Mouse (Mus musculus): Measurements from ENCODE around the gene Dhx16. TPM values are rescaled to one million over a fixed set of nuclear protein-coding genes. Genes with fewer than 3 reads are reported as not detected.
A peak's percentile ranks its signal among the peaks of the same experiment; 100 is the strongest.

Dhx16 gene
- polyA plus RNA-seq, 1 experiment: 80.6 TPM

DNA sequence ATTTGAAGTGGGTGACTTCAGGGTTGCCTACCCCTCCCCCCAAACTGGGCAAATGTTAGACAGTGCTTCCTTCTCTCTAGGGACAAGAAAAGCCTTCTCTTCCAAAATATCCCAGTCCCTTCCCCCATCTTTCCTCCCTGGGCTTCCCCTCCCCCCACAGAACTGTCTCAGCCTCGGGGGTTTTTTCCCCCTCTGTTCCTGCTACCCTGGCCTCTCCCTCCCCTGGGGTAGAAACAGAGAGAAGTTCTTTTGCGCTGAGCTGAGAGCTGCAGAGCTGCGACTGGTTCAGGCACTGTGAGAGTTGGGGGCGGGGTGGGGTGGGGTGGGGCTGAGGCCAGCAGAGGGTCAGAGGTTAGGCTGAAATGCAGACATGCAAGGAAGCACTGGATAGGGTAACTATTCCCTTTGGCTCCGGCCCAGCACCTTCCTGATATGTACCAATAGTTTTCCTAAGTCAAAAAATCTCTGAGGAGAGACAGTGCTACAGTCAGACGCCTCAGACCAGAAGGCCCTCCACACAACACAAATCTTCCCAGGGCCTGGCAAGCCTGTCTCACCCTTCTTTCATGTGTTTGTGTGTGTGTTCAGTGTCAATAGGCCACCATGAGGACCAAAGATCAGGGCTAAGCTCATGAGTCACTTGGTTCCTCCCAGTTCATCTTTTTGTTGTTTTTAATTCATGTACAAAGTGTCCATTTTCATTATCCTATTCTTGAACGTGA, 10.1 kb upstream of the Dhx16 start:
- TF ChIP-seq GATA1 (IDR thresholded peaks at IDR 0.05; ENCODE audit: low read length): no peak

DNA sequence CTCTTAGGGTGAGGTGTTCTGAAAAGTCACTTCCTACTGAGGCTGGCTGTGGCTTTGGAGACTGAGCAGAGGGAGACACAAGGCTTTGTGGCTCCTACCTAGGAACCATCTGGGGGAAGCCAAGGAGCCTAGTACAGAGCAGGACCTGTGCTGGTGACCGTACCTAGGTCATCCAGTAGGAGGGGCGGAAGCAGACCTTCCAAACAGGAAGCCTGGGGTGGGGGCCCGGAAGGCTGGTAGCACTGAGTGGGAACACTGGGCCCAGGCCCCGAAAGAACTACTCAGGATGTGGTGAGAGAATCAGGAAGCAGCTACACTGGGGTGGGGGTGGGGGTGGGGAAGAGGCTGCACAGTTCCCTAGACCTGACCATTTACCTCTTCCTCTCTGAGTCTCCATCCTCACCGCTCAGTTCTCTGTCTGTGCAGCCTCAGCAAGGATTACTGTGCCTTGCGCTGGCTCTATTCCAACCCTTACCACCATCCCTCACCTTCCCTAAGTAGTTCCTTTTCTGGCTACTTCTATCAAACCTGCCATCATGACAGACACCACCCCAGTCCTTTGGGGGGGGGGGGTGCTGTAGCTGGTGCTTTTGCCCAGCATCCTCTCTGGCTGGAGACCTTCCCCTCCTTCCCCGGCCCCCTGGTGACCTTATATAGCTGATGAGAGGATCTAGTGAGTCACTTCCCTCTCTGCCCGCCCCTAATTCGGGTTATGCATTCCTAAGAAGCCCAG, 9.3 kb upstream of the Dhx16 start:
- no peak for TF ChIP-seq GATA1 (IDR thresholded peaks at IDR 0.05; ENCODE audit: low read length)

DNA sequence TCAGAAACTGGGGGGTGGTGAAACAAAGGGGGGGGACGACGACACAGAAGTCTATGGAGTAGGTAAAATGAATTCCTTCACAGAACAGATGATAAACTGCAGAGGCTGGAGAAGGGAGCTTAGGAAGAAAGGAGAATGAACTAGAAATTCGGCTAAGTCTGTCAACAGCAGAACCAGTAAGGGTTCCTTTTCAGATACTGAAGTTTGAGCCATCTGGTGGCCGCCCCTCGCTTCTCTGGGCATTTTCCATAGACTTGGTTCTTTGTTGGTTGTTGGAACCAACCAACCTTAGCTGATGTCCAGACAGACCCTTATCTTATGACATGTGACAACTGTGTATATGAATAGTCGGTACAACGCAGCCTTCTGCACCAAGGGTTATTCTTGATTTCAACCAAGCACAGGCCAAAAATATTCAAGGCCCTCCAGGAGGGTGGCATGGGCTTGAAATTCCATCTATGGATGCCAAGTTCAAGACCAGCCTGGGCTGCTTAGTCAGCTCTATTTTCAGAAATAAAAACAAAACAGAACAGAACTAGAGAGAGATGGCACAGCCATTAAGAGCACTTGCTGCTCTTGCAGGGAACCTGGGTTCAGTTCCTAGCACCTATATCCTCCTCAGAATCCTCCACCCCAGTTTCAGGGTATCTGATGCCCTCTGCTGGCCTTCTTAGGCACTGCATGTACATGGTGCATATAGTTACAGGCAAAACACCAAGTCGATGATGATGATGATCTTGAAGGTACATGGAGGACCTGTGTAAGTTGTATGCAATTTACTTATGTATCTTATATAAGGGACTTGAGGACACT, 8.5 kb upstream of the Dhx16 start:
- no peak for TF ChIP-seq GATA1 (IDR thresholded peaks at IDR 0.05; ENCODE audit: low read length)

DNA sequence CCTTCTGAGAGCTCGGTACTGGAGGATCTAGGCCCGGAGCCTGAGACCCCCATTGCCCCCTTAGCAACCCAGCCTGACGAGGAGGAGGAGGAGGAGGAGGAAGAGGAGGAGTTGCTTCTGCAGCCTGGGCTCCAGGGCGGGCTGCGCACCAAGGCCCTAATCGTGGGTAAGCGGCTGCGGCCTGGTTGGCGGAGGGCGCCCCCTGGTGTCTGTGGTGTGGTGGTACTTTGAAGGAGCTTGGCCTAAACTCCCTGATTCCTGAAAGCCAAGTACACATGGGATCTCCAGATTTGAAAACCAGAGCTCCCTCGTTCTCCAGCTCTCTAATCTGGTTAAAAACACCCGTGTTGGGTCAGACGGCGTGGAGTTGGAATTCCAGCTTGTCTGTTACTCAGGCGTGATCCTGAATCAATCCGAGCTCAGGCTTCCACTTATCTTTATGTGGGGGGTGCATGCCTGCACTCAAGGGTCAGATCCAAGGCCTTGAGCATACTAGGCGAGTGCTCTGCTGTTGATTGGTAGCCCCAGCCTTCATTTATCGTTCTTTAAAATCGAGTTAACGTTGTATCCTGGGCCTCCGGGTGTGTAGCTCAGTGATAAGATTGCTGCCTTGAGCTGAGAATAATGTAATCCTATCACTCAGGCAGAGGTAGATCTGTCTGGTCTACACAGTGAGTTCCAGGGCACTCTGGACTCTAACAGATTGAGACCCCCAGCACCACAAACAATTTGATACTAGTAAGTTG, 5.7 kb upstream of the Dhx16 start:
- TF ChIP-seq GATA1 (IDR thresholded peaks at IDR 0.05; ENCODE audit: low read length): peak; percentile 73

DNA sequence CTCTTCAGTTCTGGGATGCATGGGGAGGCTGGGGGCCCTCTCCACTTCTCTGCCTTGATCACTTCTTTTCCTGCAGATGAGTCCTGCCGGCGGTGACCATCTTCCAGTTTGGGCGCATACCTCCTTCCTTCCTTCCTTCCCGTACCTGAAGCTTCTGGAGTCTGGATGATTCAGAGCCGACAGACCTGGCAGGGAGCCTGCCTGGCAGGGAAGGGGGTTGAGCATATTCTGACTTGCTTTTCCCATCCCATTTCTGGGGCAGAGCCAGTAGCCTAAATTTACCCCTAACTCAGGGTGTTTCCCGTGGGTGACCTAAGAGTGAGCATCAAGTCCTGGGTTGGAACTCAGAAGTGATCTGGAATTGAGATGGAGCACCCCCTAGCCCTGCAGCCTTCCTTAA, 4.9 kb upstream of the Dhx16 start:
- TF ChIP-seq GATA1 (IDR thresholded peaks at IDR 0.05; ENCODE audit: low read length): no peak

DNA sequence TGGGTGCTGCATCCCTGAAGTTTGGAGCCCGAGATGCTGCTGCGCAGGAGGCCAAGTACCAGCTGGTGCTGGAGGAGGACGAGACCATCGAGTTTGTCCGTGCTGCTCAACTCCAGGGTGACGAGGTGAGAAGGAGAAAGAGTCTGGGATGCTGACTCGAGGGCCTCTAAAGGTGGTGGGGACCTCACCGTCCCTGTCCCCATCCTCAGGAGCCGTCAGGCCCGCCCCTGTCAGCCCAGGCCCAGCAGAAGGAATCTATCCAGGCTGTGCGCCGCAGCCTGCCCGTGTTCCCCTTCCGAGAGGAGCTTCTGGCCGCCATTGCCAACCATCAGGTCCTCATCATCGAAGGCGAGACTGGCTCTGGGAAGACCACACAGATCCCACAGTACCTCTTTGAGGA, 3.3 kb downstream of the Dhx16 start:
- no peak for TF ChIP-seq GATA1 (IDR thresholded peaks at IDR 0.05; ENCODE audit: low read length)

DNA sequence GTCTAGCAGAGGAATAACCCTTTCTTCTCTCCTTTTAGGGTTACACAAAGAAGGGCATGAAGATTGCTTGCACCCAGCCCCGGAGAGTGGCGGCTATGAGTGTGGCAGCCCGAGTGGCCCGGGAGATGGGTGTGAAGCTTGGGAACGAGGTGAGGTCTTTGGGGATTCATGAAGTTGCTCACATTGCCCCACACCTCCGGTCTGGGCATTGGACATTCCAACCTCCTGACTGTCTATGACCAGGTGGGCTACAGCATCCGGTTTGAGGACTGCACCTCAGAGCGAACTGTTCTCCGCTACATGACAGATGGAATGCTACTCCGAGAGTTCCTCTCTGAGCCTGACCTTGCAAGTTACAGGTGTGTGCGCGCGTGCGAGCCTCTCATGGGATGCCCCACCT, 4.2 kb downstream of the Dhx16 start:
- TF ChIP-seq GATA1 (IDR thresholded peaks at IDR 0.05; ENCODE audit: low read length): no peak

DNA sequence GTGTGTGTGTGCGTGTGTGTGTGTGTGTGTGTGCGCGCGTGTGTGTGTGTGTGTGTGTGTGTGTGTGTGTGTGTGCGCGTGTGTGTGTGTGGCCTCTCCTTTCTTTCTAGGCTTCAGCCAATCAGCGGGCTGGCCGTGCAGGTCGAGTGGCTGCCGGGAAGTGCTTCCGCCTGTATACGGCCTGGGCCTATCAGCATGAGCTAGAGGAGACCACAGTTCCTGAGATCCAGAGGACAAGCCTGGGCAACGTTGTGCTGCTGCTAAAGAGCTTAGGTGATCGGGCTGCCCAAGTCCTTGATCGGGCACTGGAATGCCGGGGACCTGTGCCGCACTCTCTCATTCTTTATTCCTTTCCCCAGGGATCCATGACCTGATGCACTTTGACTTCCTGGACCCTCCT, 8.1 kb downstream of the Dhx16 start:
- no peak for TF ChIP-seq GATA1 (IDR thresholded peaks at IDR 0.05; ENCODE audit: low read length)

DNA sequence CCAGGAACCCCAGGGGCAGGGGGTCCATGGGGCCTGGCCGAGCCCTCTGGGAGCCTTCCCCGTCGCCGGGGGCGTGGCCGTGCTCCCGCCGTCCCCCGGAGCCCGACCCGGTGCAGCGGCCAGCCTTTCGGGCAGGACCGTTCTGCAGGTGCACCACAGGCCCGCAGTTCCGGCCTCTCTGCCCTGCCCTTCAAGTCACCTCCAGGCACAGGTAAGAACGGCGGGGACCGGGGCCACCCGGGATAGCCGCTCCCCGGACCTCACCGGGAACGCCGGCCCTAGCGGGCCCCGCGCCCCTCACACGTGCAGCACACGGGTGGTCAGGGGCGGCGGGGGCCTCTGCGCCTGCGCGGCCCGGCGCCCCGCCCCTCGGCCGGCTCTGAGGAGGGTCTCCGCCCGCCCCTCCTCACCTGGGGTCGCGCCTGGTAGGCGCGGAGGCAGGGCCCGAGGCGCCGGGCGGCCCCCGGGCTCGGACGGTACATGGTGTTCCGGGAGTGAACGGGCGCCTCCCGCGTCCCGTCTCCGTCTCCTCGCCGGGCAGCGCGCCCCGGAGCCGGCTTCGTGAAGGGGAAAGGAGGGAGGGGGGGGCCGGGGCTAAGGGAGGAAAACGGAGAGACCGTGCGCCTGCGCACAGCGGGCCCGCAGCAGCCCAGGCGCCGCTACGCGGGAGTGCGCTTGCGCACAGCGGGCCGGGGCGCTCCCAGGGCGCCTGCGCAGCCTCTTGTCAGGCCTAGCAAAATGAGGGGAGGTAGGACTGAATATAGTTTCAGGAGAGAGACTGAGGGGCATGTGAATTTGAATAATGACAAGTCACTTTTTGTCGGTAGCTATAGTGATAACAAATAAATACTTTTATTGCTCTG, 17.4 kb downstream of the Dhx16 start, which contains the start of gene 2310061I04Rik:
Gene 2310061I04Rik, minus strand, starts transcription at position 651 of the 863 bp plus-strand sequence.
- no peak for TF ChIP-seq GATA1 (IDR thresholded peaks at IDR 0.05; ENCODE audit: low read length)

DNA sequence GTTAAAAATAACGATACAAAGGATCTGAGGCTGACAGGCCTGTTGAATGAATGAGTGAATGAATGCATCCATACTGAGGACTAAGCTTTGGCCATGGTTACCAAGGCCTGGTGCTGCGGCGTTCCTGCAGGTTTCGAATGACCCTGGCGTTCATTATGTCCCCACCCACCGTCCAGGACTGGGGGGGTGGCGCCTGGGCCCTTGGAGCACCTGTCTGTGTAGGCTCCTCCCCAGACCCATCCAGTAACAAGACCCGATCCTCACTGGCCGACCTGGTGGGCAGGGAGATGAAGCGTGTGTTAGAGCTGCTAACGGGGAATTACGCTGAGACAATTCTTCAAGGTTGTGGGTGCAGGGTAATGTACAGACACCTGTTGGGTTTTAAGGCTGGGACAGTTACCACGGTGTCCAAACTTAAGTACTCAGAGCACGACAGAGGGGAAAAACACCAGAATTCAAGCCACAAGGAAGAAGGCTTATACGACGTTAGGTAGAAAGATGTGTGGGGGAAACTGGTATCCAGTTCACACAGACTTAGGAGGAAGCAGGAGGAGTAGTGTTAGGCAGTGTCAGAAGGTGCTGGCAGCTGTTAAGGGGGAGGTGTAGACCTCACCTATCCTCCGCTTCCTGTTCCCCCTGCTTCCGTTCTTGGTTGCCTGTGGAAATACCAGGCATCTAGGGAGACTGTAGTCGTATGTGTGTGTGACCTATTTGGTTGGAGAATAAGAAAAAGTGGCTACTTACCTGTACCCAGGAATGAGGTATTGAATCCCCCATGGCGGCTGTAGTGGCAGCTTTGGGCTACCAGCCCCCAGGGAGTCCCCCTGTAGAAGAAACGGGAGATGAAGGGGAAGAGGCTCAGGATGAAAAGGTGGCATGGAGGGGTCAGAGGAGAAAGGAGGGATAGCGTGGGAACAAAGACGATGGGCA, 18.3 kb downstream of the Dhx16 start:
- no peak for TF ChIP-seq GATA1 (IDR thresholded peaks at IDR 0.05; ENCODE audit: low read length)

DNA sequence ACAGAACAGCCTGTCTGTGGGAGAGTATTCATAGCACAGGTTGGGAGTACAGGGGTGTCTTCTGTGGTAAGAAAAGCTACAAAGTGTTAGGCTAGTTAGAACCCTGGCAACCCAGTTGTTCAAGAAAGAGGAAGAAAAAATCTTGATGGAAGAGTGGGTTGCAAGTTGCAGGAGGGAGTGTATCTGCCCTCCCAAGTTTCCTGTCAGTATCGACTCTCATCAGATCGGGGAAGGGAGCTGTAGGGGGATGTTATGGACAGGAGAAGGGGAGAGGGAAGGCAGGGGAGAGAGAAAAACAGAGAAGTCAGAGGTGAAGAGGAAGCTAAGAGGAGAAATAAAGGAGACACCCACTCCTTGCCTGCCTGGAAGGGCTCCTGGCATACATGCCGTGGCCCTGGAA, 21.0 kb downstream of the Dhx16 start:
- TF ChIP-seq GATA1 (IDR thresholded peaks at IDR 0.05; ENCODE audit: low read length): no peak

DNA sequence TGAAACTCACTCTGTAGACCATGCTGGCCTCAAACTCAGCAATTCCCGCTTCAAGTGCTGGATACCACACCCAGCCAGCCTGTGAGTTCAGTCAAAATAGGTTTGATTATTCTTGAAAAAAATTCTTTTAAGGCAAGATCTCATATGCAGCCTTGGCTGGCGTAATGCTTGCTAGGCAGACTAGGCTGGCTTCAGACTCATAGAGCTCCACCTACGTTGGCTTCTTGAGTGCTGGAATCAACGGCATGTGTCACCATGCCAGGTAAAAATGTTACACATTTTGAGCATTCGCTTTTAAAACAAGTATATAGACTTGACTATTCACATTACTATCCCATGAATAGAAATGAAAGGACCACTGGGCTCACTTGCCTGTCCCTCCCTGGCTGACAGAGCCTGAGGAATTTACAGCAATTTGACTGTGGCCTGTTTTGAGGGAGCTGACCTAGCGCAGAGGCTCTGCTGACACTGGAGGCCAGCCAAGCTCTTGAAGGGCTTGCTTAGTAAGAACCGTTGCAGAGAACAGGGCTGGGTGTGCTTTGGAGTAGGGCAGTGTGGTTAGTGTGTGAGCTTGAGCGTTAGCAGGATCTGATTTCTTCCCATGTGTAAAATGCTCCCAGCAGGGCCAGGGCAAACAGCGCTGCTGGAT, 23.8 kb downstream of the Dhx16 start:
- no peak for TF ChIP-seq GATA1 (IDR thresholded peaks at IDR 0.05; ENCODE audit: low read length)

DNA sequence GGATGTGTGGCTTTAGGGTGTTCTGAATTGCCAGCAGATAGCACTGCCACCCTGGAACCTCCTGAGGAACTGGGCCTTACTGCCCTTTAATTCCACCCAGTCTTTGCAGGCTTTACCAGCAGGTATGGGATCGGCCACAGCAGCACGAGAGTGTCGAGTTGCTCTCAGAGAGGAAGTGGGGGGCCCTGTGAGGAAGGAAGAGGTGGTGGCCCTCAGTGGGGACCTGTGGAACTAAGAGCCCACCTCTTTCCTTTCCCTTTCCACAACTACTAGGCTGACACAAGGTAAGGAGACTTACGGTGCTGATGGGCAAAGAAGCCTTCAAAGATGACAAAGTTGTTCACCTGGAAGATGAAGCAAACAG, 24.4 kb downstream of the Dhx16 start:
- TF ChIP-seq GATA1 (IDR thresholded peaks at IDR 0.05; ENCODE audit: low read length): no peak

Data from G1E-ER4 (cell line).